Mouse (Mus musculus): Measurements from ENCODE around the gene Phyhd1. TPM values are rescaled to one million over a fixed set of nuclear protein-coding genes. Genes with fewer than 3 reads are reported as not detected.

Gene Phyhd1
- total and polyA plus RNA-seq, 3 experiments = 0.66 to 27.5 (median 1.8) TPM

DNA sequence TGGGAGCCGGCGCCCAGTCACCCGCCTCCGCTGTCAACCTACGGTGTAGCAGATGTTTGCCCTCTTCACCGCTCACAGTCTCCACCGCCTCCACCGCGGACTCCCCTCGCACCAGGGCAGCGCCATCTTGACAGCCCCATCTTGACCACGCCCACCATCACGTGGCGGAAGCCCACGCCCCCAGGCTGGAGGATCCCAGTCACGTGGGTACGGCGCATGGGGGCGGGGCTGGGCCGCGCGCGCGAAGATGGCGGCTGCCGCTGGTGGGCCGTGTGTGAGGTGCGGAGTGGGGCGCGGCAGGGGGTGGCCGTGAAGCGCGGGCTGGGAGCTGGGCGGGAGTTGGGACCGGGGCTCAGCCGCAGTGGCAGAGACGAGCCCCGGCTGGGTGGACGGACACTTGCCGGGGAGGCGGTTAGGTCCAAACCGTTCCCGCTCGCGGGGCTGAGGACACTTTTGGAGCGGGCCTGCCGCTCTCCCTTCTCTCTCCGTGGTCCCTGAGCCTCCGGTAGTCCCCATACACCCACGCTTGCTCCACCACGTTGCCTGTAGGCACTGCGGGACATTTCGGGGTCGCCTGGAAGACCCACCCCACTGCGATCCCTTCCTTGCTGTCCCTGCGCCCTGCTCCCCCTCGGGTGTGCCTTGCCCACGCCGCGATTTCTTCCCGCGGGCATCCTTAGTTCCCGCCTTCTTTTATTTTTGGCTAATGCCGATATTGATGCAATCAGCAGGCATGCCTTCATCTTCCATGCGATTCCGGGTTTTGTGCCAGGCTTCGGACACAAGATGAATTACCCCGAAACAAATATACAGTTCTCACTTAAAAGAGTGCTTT, 20.4 kb downstream of the Phyhd1 start, which contains the start of the genes Dolk and Nup188:
Dolk (minus strand) TSS at position 143 of the 835 bp plus-strand sequence.
Nup188 (plus strand) TSS at position 206 of the 835 bp plus-strand sequence.
- Histone ChIP-seq H3K4me3 (ENCODE audit: low read depth, low read length) (peak within 1 kb of the TSS; percentile 80), H3K4me1 (ENCODE audit: insufficient read depth, low read depth, low read length) (peaks cover 41% of the 10 kb centered on the region), H3K36me3 (replicated peaks) (peaks cover 59% of the 10 kb centered on the region), H3K9me3 (replicated peaks) (no peaks in the 10 kb centered on the region), H3K27me3 (ENCODE audit: insufficient read depth, low read length) (no peaks in the 10 kb centered on the region)
- DNase-seq (ENCODE audit: low spot score) = peak; percentile 85
- TF ChIP-seq CTCF (IDR thresholded peaks at IDR 0.05; ENCODE audit: low read depth, low read length) = no peak
- TF ChIP-seq TAL1 (conservative IDR thresholded peaks at IDR 0.05; ENCODE audit: low read depth, low read length) = no peak
- TF ChIP-seq GATA2 (IDR thresholded peaks at IDR 0.05; ENCODE audit: borderline replicate concordance, low read depth, low read length) = no peak
- no peak for TF ChIP-seq POLR2AphosphoS5 (IDR thresholded peaks at IDR 0.05; ENCODE audit: insufficient replicate concordance, low read depth, low read length)
- no peak for TF ChIP-seq GATA1 (IDR thresholded peaks at IDR 0.05; ENCODE audit: borderline replicate concordance, low read length)
- peak; percentile 82 for ATAC-seq (ENCODE audit: extremely low read depth, insufficient number of reproducible peaks, low FRiP score, poor library complexity, severe bottlenecking)

DNA sequence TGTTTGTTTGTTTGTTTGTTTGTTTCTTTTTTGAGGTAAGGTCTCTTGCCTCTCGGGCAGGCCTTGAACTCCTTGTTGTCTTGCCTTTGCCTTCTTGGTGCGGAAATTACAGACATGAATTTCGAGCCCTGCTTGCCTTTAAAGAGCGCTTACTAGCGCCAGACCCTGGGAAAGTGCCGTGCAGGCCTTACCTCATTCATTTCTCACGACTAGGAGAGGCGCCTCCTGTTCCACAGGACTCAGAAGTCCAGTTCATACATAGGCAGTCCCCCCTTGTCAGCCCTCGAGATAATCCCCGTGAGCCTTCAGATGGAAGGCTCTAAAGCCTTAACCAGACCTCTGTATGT, 21.0 kb downstream of the Phyhd1 start:
- Histone ChIP-seq H3K9me3 (replicated peaks) (no peaks in the 10 kb centered on the region), H3K27me3 (ENCODE audit: insufficient read depth, low read length) (no peaks in the 10 kb centered on the region), H3K4me3 (ENCODE audit: low read depth, low read length) (peak overlapping the region; percentile 80), H3K36me3 (replicated peaks) (peaks cover 63% of the 10 kb centered on the region), H3K4me1 (ENCODE audit: insufficient read depth, low read depth, low read length) (peaks cover 45% of the 10 kb centered on the region)
- ATAC-seq (ENCODE audit: extremely low read depth, insufficient number of reproducible peaks, low FRiP score, poor library complexity, severe bottlenecking) = no peak
- no peak for TF ChIP-seq GATA2 (IDR thresholded peaks at IDR 0.05; ENCODE audit: borderline replicate concordance, low read depth, low read length)
- TF ChIP-seq TAL1 (conservative IDR thresholded peaks at IDR 0.05; ENCODE audit: low read depth, low read length) = no peak
- TF ChIP-seq CTCF (IDR thresholded peaks at IDR 0.05; ENCODE audit: low read depth, low read length) = no peak
- no peak for DNase-seq (ENCODE audit: low spot score)

DNA sequence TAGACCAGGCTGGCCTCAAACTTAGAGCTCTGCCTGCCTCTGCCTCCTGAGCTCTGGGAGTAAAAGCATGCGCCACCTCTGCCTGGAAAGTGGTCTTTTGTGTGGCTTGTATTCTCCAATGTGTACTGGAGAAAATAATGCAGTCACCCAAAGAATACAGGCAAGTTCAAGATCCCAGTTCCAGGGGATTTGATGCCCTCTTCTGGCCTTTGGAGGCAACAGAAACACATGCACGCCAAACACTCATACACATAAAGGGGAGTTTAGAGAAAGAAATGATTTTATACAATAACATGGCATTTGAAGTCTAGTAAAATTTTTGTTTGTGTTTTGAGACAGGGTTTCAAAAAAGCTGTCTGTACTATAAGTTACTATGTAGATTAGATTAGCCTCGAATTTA, 33.5 kb downstream of the Phyhd1 start:
- peaks cover 92% of the 10 kb centered on the region for H3K36me3 ChIP-seq (replicated peaks)
- H3K4me1 ChIP-seq (ENCODE audit: insufficient read depth, low read depth, low read length) = no peaks in the 10 kb centered on the region
- H3K27me3 ChIP-seq (ENCODE audit: insufficient read depth, low read length) = no peaks in the 10 kb centered on the region
- no peaks in the 10 kb centered on the region for H3K9me3 ChIP-seq (replicated peaks)
- ATAC-seq (ENCODE audit: extremely low read depth, insufficient number of reproducible peaks, low FRiP score, poor library complexity, severe bottlenecking) (no peak), DNase-seq (ENCODE audit: low spot score) (no peak)
- TF ChIP-seq GATA1 (IDR thresholded peaks at IDR 0.05; ENCODE audit: borderline replicate concordance, low read length) = no peak
- TF ChIP-seq POLR2AphosphoS5 (IDR thresholded peaks at IDR 0.05; ENCODE audit: insufficient replicate concordance, low read depth, low read length) = no peak
- no peak for TF ChIP-seq GATA2 (IDR thresholded peaks at IDR 0.05; ENCODE audit: borderline replicate concordance, low read depth, low read length)
- TF ChIP-seq TAL1 (conservative IDR thresholded peaks at IDR 0.05; ENCODE audit: low read depth, low read length) = no peak
- TF ChIP-seq CTCF (IDR thresholded peaks at IDR 0.05; ENCODE audit: low read depth, low read length) = no peak
- no peak overlapping the region for H3K4me3 ChIP-seq (ENCODE audit: low read depth, low read length)

DNA sequence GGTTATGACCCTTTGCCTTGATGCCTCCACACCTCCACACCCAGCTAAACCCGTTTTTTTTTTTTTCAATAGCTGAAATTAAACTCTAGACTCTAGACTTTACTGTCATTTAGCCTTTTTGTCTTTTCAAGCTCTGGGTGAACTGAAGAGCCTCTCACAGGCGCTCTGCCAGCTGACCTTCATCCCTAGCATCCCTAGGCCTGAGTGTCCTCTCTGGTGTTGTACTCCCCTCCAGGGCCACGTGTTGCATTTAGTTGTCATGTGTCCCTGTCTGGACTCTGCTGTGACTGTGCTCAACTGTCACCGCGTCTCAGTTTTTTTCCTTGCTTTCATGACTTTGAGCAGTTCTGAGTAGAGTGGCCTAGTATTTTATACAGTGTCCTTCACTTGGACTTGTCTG, 34.0 kb downstream of the Phyhd1 start:
- DNase-seq (ENCODE audit: low spot score) (no peak), ATAC-seq (ENCODE audit: extremely low read depth, insufficient number of reproducible peaks, low FRiP score, poor library complexity, severe bottlenecking) (no peak)
- no peaks in the 10 kb centered on the region for H3K27me3 ChIP-seq (ENCODE audit: insufficient read depth, low read length)
- no peaks in the 10 kb centered on the region for H3K9me3 ChIP-seq (replicated peaks)
- peaks cover 93% of the 10 kb centered on the region for H3K36me3 ChIP-seq (replicated peaks)
- no peak overlapping the region for H3K4me3 ChIP-seq (ENCODE audit: low read depth, low read length)
- H3K4me1 ChIP-seq (ENCODE audit: insufficient read depth, low read depth, low read length) = no peaks in the 10 kb centered on the region
- no peak for TF ChIP-seq CTCF (IDR thresholded peaks at IDR 0.05; ENCODE audit: low read depth, low read length)
- no peak for TF ChIP-seq GATA2 (IDR thresholded peaks at IDR 0.05; ENCODE audit: borderline replicate concordance, low read depth, low read length)
- no peak for TF ChIP-seq POLR2AphosphoS5 (IDR thresholded peaks at IDR 0.05; ENCODE audit: insufficient replicate concordance, low read depth, low read length)
- no peak for TF ChIP-seq GATA1 (IDR thresholded peaks at IDR 0.05; ENCODE audit: borderline replicate concordance, low read length)
- TF ChIP-seq TAL1 (conservative IDR thresholded peaks at IDR 0.05; ENCODE audit: low read depth, low read length) = no peak

DNA sequence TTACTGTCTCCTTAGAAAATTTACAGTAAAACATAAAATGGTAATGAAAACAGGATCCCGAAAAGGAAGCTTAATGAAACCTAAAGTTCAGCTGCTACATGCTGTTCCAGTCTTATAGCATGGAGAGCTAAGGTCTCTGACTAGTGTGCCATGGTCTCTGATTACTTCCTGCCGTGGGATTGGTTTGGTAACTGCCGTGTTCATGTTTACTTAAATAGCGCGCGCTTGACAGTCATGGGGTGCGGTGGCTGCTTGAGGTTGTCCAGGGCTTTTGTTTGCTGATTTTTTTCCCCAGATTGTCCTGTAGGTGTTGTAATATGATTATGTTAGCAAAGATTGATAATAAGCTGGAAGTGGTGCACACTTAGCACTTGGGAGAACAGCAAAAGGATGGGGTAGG, 40.1 kb downstream of the Phyhd1 start:
- DNase-seq (ENCODE audit: low spot score) (no peak), ATAC-seq (ENCODE audit: extremely low read depth, insufficient number of reproducible peaks, low FRiP score, poor library complexity, severe bottlenecking) (no peak)
- Histone ChIP-seq H3K27me3 (ENCODE audit: insufficient read depth, low read length) (no peaks in the 10 kb centered on the region), H3K9me3 (replicated peaks) (no peaks in the 10 kb centered on the region), H3K36me3 (replicated peaks) (peaks cover 100% of the 10 kb centered on the region), H3K4me1 (ENCODE audit: insufficient read depth, low read depth, low read length) (peaks cover 10% of the 10 kb centered on the region), H3K4me3 (ENCODE audit: low read depth, low read length) (no peak overlapping the region)
- no peak for TF ChIP-seq POLR2AphosphoS5 (IDR thresholded peaks at IDR 0.05; ENCODE audit: insufficient replicate concordance, low read depth, low read length)
- no peak for TF ChIP-seq GATA1 (IDR thresholded peaks at IDR 0.05; ENCODE audit: borderline replicate concordance, low read length)
- no peak for TF ChIP-seq TAL1 (conservative IDR thresholded peaks at IDR 0.05; ENCODE audit: low read depth, low read length)
- no peak for TF ChIP-seq CTCF (IDR thresholded peaks at IDR 0.05; ENCODE audit: low read depth, low read length)
- TF ChIP-seq GATA2 (IDR thresholded peaks at IDR 0.05; ENCODE audit: borderline replicate concordance, low read depth, low read length) = no peak

DNA sequence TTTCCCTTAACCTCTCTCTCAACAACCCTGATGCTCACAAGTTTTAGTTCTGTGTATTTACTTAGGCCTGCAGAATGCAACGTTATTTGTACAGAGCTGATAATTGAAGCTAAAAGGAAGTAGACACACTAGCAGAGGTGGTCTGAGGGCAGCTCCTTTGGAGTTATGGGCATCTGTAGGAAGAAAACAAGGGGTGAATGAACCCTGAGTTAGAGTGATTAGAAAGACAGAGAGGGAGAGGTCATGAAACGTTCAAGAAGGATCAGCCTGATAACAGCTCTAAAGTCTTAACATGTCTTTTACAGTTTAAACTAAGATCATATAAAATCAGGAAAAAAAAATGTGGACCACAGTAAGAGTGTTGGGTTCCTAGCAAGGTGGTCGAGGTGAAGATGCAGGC, 43.3 kb downstream of the Phyhd1 start:
- no peaks in the 10 kb centered on the region for H3K9me3 ChIP-seq (replicated peaks)
- peaks cover 98% of the 10 kb centered on the region for H3K36me3 ChIP-seq (replicated peaks)
- H3K4me3 ChIP-seq (ENCODE audit: low read depth, low read length) = no peak overlapping the region
- ATAC-seq (ENCODE audit: extremely low read depth, insufficient number of reproducible peaks, low FRiP score, poor library complexity, severe bottlenecking) (no peak), DNase-seq (ENCODE audit: low spot score) (no peak)
- no peaks in the 10 kb centered on the region for H3K27me3 ChIP-seq (ENCODE audit: insufficient read depth, low read length)
- H3K4me1 ChIP-seq (ENCODE audit: insufficient read depth, low read depth, low read length) = peaks cover 10% of the 10 kb centered on the region
- TF ChIP-seq POLR2AphosphoS5 (IDR thresholded peaks at IDR 0.05; ENCODE audit: insufficient replicate concordance, low read depth, low read length) (no peak), TAL1 (conservative IDR thresholded peaks at IDR 0.05; ENCODE audit: low read depth, low read length) (0 out of 2 replicates have a peak, but pooled peaks have one; percentile 5), GATA2 (IDR thresholded peaks at IDR 0.05; ENCODE audit: borderline replicate concordance, low read depth, low read length) (no peak)

All from G1E (cell line).